Mouse (Mus musculus) right cerebral cortex, postnatal 4 days (tissue): Measurements from ENCODE around the gene Pih1d1.

ENCODE experiments used
- DNase-seq: peaks from one replicate; pipeline ENCODE4 v3.0.0-alpha.2; 2022

The Pih1d1 gene

DNA sequence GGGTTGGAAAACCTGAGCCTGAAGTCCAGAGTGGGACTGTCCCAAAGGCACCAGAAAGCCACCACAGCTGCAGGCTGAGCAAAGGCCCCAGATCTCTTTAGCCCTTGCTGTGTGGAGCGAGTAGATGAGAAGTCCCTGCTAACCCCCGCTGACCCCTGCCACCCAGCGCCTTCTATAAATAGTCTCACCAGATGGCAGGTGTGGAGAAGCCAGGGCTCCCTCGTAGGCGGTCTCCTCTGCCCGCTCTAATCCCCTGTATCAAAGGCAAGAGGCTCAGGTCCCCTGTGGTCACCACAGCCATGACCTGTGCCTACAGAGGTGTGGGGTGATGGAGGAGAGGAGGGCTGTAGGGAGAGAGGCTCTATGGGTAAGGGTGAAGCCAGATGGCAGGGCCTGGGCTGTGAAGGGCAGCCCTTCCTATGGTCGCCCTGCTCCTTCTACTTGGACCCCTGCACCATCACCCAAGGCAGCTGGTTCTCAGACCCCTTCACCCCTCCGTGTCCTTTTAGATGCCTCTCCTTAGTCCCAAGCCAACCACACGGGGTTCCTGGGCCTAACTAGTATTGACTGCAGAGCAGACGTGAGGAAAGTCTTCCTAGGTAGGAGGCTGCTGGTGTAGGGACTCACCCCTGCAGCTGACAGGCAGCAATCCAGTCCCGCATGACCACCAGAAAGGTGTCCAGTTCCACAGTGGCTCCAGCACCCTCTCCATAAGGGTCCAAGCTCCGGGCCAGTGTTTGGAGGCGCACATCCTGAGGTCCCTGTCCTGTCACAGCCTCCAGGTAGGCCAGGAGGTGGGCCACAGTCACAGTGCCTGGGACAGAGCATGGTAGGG, 41.5 kb downstream of the Pih1d1 start:
- DNase-seq: no peak

DNA sequence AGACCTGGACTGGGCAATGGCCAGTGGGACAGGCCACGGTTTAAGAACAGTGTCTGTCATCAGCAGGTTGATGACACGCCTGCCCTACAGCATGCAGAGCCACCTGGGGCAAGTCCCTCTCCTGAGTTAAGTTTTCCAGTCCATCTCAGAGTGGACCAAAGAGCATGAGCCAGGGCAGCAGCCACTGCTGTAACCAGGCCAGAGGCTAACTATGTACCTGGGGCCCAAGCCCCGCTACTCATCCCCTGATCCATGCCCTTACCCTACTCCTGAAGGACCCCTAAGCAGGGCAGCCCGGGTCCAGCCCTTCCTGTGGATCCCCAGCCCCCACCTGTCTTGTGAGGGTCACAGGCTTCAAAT, 42.1 kb downstream of the Pih1d1 start:
- no peak for DNase-seq

DNA sequence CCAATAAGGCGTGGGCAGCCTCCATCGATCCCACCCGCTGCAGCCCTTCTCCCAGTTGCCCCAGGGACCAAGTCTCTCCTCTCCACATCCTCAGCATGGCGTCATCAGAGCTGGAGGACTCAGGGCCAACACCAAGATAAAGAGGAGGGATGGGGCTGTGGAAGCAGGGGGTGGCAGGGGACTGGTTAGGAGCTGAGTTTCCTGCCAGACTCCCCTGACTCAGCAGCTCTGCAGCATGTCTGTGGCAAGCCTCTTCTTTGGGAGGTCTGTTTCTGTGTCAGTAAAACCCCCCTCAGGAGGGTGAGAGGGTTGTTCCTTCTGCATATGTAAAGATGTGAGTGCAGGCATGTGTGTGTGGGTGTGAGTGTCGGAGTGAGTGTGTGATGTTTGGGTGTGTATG, 42.9 kb downstream of the Pih1d1 start:
- no peak for DNase-seq

DNA sequence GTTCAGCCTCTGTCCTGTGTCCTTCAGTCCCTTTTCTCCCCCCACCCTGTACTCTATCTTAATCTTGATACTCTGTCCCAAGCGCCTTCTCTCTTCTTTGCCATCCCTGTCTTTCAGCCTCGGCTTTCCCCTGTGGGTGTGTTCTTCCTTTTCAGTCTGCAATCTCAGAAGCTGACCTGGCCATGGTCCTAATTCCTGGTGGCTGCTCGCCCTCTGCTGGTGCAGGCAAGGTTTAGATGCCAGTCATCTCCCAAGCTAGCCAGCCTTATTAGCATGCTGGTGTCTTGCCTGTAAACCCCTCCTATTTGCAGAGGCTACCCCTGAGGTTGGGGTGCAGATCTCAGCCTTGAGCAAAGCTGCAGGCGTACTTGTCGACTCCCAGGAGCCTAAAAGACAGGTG, 44.3 kb downstream of the Pih1d1 start:
- peak; percentile 63 for DNase-seq

DNA sequence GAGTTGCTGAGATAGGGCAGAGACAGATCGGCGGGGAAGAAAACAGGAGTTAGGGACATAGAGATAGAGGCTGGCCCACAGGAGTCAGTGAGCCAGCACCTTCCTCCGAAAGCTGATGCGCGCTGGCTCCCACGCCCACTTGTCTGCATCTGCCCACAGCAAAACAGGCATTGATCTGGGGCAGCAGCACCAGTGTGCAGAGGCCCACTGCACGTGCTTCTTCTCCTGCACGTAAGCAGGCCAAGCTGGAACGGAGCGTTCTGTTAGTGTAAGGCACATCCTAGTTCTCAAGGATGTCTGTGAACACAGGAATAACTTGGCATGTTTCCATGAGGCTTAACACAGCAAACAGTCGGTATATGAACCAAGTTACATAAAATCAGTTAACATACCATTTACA, 44.9 kb downstream of the Pih1d1 start:
- DNase-seq: no peak

DNA sequence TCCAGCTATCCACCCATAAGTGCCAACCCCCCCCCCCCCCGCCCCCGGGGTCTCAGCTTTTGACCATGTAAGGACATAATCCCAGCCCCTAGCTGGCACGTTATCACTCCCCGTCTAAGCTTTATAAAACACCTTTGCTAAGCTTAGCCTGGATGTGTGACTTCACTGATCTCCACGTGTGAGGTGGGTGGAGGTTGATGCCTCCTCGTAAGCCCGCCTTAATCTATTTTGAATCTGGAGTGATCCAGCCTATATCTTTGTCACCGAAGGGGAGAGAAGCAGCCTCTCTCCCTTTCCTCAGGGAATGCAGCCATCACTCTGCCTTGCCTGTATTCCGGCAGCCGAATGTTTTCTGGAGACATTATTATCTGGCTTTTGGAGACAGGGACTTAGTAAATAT, 48.6 kb downstream of the Pih1d1 start:
- no peak for DNase-seq

DNA sequence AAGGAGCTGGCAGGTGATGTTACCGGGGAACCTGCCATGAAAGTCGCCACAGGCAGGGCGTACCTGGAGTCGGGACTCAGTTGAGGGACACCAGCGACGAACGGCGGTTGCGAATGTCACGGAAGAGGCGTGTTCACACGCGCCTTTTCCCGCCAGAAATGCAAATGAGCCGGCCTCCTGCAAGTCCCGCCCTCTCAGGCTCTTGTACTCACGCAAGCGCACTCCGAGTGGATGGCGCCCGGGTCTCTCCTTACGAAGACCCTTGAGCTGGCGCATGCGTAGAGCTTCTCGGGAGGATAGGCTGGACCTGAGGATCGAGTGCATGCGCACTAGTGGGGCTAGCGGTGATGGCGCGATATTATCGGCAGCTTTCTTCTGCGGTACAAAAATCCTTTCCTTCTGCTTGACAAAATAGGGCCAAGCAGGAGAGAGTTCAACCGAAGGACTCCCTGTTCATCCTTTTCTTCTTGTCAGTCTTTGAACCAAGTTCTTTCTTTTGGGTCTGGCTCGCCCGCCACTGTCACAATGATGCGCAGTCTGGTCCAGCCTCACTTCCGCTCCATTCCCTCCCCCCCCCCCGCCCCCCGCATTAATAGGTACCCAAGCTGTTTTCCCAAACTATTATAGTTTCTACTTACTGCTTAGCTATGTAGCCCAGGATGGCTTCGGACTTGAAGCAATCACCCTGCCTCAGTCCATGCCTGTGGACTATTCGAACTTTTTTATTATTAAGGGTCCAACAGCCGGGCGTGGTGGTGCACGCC, 50.5 kb downstream of the Pih1d1 start, which contains the start of gene Ccdc155:
Gene Ccdc155 (minus strand): TSS at position 513 of the 764 bp plus-strand sequence.
- DNase-seq: peak; percentile 94

DNA sequence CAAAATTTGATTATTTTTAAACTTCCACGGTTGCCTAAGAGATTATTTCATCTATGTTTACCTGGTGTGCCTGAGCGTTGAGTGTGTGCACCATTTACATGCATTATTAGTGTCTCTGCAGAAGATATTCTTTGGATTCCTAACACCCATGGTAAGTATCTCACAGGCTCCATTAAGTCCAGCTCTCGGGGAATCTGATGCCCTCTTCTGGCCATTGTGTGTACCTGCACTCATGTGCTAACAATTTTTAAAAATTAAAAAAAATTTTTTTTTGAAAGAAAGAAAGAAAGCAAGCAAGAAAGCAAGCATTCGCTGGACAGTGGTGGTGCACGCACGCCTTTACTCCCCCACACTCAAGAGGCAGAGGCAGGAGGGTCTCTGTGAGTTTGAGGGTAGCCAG, 54.2 kb downstream of the Pih1d1 start:
- no peak for DNase-seq
